Mouse (Mus musculus) spleen, adult 18-20 months (tissue): ENCODE results near the gene Gas7.

Experiments used
- DNase-seq, 2 experiments: peaks; one replicate each; pipeline ENCODE4 v3.0.0; 2022; ENCODE audit warnings: mixed read lengths in 2 of 2

Gas7 gene

GRCm38 (mm10) chr11:67489647-67490175 is 34.5 kb downstream of the Gas7 start:
- DNase-seq = no peak

- DNase-seq = no peak
These were observed 41.6 kb downstream of the Gas7 start for GRCm38 (mm10) chr11:67496796-67497195.

DNA sequence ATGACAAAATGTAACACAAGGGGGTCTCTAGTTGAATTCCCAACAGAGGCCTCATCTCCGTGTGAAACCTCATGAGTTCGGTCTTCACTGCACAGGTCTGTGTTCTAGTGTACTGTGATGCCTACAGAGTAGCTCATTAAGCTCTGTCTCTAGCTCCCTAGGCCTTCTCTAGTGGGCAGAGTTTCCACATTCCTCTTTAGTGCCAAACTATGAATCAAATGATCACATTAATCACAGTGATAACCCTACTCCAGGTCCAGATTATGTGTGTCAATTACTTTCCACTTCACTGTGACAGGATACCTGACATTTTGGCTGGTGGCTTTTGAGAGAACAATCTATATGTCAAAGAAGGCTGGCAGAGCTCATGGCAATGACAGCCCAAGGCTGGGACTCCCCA is 44.9 kb downstream of the Gas7 start:
- DNase-seq = no peak

GRCm38 (mm10) chr11:67501468-67502244 is 46.4 kb downstream of the Gas7 start:
- no peak for DNase-seq

- no peak for DNase-seq
These were observed 54.1 kb downstream of the Gas7 start for GRCm38 (mm10) chr11:67509219-67509876.

DNA sequence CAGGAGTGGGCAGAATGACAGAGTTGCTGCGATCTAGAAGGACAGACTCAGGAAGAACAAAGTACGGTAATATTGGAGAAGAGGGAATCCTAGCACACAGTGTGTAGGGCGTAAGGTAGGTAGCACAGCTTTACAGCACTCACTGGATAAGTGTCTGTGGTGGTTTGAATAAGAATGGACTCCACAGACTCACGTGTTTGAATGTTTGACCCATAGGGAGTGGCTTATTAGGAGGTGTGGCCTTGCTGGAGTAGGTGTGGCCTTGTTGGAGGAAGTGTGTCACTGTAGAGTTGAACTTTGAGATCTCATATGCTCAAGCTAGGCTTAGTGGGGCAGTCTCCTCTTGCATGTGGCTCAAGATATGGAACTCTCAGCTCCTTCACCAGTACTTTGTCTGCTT is 55.6 kb downstream of the Gas7 start:
- no peak for DNase-seq

DNA sequence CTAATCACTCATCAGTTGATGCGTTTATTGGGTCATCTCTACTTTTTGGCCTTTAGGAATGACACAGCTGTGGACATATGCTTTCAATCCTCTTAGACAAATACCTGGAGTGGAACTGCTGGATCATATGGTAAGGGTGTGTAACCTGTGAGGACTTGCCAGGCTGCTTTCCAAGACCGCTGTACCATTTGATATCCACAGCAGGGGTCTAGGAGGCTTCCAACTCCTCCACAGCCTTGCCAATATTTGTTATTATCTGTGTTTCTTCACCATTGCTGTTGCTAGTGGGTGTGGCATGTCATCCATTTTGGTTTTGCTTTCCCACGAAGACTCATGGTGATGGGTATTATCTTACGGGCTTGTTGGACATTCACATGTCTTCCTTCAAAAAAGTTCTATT is 57.8 kb downstream of the Gas7 start:
- DNase-seq = no peak

DNA sequence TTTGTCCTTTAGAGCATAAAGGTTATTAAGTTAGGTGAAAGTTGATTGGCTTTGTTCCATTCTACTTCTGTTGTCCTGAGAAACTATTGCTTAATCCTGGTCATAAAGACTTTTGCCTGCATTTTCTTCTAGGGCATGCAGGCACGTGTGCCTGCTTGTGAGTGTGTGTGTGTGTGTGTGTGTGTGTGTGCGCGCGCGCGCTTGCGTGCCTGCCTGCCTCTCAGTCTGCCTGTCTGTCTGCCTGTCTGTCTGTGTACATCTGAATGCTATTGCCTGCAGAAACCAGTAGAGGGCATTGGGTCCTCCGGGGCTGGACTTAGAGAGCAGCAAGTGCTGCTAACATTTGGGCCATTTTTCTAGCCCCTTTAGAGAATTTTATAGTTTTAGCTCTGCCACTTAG is 59.2 kb downstream of the Gas7 start:
- DNase-seq = no peak

- no peak for DNase-seq
These were observed 60.0 kb downstream of the Gas7 start for GRCm38 (mm10) chr11:67515020-67515911.

DNA sequence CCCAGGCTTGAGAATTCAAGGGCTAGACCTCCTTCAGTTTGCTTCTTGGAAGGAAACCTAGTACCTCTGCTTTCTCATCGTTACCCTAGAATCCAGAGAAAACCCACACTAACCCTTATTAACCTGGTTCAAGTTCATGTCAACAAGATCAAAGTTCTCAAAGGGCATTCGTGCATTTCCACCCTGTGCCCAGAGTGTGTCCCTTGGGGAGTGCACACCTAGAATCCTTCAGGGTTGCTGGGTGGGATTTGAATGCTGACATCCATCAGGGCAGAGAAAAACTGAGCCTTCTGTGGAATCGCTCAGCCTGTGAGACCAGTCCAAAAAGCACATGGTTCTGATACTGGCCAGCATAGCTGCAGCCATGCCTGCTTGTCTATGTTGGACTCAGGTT is 60.7 kb downstream of the Gas7 start:
- no peak for DNase-seq

DNA sequence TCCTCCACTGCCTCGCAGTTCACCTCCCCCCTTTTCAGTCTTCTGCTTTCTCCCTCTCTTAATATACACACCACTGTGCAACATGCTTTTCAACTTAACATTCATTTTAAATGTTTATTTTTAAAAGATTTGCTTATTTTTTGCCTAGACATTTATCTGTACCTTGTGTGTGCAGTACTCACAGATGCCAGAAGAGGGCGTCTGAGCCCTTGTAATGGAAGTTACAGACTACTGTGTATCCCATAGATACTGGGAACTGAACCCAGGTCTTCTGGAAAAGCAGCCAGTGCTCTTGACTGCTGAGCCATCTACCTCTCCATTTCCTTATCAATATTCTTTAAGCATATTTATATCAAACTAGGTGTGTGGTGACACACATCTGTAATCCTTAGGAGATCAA is 62.5 kb downstream of the Gas7 start:
- no peak for DNase-seq

DNA sequence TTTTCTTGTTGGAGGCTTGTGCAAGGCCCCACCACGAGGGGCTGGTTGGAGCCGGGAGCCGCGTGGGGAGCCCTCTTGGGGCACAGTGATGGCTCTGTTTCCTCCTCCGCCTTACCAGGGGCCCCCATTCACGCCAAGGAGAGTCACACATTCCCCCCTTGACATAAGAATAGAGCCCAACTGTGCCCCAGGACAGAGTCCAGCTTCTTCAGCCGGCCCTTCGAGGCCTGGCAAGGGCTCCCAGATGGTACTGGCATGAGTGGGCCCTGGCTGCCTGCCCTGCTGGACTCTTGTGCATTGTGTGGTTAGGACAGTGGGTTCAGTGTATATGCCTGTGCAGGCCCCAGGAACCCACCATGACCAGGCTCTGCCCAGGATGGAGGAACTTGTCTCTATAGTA is 63.7 kb downstream of the Gas7 start:
- no peak for DNase-seq

DNA sequence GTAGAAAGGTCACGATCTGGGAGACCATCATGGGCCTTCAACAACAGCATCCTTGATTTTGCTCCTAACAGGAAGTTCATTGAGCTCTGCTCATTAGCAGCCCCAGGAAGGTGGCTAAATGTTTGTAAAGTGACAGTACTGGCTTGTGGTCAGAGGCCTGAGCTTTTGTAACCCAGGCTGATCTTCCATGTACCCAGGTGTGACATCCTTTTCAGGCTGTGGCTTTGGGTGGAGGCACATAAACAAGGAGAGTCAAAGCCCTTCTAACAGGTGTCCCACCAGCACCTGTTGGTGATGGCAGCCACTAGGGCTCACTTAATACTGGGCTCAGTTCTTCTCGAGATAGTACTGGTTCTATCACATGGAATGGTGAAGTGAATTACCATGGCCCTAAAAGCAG is 67.4 kb downstream of the Gas7 start:
- no peak for DNase-seq

DNA sequence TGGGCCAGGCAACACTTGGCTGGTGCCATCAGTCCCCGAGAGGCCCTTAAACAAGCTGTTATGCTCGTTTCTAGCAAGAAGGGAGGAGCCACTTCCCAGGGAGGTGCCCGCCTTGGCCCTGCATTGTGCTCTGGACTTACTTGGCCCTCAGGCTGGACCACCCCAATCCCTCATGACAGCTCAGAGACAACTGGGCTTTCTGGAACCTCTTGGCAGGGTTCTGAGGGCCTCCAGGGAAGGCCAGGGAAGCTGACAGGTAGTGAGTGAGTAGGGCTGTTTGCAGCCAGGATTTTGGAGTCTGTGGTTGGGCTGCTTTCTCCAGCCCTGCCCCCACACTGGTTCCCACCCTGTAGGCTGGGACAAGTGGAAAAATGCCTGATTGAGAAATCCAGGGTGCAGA is 68.6 kb downstream of the Gas7 start:
- no peak for DNase-seq

- DNase-seq = no peak
These were observed 69.5 kb downstream of the Gas7 start for GRCm38 (mm10) chr11:67524731-67525130.

GRCm38 (mm10) chr11:67525841-67526240 is 70.6 kb downstream of the Gas7 start:
- DNase-seq = no peak

DNA sequence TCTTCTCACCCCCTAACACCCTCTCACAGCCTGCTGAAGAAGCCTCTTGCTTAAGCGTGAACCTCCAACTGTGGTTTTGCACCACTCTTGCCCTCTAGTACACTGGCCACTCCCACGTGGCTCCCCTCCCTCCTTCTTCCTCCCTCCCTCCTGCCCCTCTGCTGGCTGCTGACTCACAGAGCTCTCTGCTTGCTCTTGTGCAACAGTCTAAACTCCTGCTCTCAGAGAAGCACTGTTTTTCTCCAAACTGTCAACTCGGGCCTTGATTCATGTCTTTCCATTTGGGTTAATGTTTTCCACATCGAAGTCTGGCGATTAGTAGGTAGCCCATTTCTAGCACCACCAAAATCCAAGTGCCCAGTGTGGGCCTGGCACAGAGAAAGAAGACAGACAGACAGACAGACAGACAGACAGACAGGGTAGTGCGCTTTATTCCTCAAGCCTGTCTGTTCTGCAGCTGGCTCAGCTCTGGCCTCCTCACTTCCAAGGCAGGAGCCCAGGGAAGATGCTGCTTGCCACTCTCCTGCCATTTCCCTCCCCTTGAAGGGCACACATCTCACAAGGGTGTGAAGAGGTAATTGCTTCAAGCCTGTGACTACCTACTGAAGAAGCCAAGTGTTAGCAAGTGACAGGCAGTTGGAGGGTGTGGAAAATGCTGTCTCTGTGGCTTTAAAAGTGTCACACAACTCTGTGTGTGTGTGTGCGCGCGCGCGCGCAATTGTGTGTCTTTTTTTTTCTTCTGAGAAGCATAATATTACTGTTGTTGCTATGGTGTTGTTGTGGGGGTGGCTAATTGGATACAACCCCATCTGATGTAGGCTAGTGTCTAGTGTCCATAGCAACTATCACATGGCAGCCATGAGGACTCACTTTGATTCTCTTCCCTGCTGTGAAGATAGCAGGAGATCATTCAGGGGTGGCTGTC is 71.6 kb downstream of the Gas7 start:
- peak; percentile 16 to 28 for DNase-seq

DNA sequence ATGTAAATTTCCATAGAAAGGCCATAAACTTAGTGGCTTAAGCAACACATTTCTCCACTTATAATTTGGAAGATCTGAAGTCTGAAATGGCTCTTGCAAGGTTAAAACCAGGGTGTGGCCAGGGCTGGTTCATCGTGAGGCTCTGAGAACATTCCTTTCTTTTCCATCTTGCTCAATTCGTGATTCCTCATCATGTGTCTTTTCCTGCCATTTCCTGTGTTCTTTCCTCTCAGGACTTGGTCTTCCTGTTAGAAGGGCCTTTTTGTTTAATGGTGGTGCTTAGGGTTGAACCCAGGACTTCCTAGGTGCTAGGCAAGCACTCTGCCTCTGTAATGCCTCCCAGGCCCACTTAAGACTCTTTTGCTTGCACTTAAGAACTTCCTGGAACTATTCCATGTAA is 76.0 kb downstream of the Gas7 start:
- DNase-seq = no peak

DNA sequence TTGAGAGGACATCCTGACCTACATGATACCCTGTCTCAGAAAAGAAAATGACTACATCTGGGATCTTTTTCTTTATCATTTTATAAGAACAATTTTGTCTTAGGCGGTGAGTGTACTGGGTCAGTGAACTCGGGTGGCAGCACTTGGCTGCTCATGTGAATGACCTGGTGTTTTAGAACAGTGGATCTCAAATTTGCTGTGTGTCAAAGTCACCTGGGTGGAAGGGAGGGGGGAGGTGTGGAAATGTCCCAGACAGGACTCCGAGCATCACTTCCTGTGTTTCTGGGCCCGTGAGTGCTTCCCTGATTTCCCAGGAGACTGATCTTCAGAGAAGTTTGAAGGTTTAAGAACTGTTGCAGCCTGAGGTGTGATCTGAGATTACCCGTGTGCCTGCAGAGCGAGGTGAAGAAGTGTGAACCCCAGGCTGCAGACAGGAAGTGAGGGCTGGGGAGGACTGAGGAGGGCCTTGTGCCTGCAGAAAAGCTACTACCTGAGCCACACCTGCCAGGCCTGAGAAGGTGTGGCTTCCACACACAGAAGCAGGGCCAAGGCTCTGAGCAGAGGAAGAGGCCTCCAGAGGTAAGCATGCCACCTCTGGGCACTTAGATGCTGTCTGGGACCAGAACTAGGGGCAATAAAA is 76.8 kb downstream of the Gas7 start:
- no peak for DNase-seq

DNA sequence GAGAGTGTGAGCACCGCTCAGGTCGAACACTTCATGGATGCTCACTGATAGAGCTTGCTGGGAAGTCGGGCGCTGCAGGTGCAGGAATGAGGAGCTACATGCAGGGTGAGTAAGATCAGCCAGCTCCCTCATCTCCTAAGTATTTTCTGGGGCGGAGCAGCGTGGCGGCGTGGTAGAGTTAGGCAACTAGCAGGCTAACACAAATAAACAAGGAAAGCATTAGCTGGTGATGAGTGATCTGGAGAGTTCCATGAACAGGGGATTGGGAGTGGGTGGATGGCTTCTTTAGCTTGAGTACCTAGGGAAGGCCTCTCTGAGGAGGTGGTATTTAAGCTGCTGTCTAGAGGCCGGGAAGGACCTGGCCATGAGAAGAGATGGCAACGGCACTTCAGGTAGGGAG is 77.5 kb downstream of the Gas7 start:
- DNase-seq = no peak

DNA sequence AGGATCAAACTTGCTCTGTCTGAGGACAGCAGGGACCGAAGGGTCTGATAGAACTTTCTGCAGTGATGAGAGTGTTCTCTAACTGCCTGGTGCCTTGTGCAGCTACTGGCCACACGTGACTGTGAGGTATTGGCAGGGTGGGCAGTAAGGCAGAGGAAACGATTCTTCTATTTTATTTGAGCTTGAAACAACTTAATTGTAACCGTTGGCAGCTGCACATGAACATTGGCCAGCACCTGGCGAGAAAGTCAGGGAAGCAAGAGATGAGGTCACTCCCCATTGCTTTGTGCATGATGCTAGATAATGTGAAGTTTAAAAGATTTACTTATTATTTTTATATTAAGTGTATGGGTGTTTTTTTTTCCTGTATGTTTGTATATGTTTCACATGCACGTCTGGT is 77.9 kb downstream of the Gas7 start:
- DNase-seq = no peak

GRCm38 (mm10) chr11:67535703-67536102 is 80.5 kb downstream of the Gas7 start:
- no peak for DNase-seq
